Mouse (Mus musculus): ENCODE measurements around the gene Ugp2. TPM values are rescaled to one million over a fixed set of nuclear protein-coding genes. Genes with fewer than 3 reads are reported as not detected.

Ugp2 gene
- 63.3 and 64.7 TPM in 2 replicates for total RNA-seq (2015)
- 55.0 and 72.3 TPM in 2 replicates for total RNA-seq (2017)

DNA sequence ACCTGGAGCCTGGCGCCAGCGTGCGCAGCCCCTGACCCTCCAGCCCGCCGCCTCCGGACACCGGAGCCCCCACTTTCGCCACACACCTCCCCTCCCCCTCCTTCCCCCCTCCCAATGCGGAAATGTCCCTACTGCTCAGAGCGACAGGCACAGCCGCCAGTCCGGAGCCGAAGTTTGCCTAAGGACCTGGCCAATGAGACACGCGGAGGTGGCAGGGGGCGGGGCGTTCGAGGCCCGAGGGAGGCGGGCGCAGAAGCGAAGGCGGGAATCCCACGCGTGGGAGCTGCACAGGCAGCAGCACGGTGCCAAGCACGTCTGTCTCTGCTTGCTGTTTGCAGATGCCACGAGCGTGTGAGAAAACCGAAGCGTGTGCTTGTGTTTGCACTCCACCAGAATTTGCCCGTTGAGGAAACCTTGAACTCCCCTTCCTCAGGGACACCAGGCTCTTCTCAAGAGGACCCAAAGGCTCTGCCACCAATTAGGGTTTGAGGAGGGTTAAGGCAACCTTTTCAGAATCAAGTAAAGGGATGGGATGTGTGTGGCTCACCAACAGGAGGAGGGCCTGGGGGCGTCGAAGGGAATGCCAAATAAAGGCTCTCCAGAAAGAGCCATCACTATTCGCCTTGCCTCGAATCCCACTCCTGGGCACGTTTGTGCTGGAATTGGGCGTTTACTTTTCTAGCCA lies at the start of gene Ugp2:
Gene Ugp2 (minus strand): TSS at position 80 of the 685 bp plus-strand sequence.
- peak; percentile 94 for ATAC-seq (replicated peaks; ENCODE audit: poor library complexity)

DNA sequence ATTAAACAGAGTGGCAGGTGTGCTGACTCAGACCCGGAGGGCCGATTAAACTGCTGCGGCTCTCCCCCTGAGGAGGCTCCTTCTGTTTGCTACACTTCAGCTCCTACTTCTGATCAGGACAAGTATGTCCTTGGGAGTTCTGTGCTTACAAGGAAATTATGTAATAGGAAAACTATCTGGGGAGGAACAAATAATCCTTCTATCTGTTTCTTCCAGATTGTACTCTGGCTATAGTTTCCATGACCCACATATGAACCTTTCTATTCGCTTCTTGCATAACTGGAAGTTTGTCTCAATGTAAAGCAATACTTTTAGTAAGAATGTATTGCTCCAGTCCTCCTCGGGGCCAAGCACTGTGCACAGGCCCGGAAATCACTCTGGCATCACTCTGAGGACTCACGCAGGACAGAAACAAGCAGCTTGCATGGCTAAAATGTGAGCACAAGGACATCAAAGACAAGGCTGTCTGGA lies 43.9 kb upstream of the Ugp2 start:
- peak; percentile 34 for ATAC-seq (replicated peaks; ENCODE audit: poor library complexity)

DNA sequence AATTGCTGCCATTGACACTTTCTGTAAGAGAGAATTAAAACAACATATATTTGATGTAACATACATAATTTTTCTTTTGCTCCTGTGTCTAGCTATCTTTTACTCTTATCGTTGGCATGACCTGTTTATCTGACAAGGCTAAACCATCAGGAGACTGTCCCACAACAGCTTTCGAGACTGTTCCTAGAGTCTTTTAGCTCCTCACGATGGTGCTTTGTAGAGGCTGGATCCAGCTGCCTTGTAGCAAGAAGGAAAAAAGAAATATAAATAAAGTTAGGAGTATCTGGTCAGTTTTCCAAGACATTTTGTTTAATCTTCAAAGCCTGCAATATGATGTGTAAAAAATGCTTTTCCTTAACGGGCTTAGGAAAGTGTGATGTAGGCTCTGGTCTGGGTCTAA lies 35.7 kb upstream of the Ugp2 start:
- no peak for ATAC-seq (replicated peaks; ENCODE audit: poor library complexity)

DNA sequence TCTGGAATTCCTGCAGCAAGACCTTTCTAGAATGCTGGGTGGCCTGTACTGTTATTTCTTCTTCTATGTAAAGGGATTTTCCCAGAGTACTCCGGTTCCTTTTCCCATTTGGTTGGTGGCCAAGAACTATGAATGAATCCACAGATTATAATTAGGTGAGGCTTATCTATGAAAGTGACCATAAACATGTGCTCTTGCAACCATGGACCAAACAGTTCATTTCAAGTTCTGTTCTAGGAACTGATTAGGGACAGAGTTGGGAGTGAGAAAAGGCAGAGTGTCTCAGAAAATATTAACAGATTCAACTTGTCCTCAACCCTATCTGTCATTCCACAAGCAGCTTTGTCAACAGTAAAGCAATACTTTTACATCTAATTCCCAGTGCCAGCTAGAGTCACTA lies 35.1 kb upstream of the Ugp2 start:
- no peak for ATAC-seq (replicated peaks; ENCODE audit: poor library complexity)

DNA sequence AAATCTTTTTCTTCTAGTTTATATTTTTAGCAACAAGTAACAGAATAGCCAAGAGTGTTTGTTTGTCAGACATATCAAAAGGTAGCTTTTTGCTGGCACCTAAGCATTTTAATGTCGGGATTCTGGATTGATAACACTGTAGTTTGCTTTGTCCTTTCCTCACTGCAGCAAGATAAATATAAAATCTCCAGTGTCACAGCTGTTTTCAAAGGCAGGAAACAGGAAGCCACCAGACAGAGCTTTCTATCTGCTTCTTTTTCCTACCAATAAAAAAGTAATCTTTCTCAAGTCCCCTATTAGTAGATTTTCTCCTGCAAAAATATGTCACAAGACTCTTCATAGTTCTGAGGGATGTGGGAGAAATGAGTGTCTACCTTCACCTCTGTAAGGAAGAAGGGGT lies 32.9 kb upstream of the Ugp2 start:
- no peak for ATAC-seq (replicated peaks; ENCODE audit: poor library complexity)

DNA sequence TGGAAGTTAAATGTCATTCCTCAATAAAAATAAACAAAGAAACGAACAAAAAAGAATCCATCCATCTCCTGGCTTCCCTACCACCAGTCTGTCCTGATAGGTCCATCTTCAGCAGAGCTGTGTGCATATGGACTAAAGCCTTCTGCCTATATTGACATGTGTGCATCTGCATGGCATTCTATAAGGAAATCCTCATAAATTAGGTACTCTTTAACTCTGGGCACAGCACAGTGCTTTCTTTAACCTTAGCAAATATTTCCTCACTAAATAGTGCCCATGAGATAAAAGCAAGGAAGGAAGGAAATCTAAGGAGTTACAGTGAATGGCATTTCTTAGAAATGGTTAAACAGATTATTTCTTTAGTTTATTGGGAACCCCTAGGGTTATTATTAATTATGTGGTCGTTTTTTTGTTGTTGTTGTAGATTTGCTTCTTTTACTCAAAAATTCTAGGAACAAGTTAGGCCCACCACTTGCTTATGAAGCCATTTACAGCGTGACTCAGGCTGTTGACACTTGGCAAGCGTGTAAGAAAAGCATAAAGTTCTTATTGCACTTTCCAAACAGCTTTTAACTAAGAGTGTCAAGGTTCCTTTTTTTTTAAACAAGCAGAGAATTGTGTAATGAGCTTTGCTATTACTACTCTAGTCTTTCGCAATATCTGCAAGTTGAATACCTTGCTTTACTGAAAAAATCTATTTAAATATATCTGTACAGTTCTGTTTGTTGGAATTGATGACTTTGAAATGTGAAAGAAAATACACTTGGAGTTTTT lies 31.7 kb upstream of the Ugp2 start:
- ATAC-seq (replicated peaks; ENCODE audit: poor library complexity), result peak; percentile 92

DNA sequence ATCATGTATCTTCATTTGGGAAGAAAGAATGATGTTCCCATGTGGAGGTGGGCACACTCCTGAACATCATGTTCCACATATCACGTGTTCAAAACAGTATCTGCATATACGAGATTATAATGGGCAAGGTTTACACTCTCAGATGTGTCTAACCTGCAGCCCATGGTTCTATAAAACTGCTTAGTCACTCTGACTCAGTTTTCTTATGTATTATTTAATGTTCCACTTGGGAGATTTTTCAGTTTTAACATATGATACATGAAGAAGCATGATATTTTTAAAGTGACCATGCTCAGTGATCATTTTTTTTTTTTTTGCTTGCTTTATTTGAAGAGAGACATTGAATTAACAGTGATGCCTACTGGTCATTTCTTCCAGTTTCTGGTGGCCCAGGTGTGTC lies 30.2 kb upstream of the Ugp2 start:
- ATAC-seq (replicated peaks; ENCODE audit: poor library complexity), result no peak

DNA sequence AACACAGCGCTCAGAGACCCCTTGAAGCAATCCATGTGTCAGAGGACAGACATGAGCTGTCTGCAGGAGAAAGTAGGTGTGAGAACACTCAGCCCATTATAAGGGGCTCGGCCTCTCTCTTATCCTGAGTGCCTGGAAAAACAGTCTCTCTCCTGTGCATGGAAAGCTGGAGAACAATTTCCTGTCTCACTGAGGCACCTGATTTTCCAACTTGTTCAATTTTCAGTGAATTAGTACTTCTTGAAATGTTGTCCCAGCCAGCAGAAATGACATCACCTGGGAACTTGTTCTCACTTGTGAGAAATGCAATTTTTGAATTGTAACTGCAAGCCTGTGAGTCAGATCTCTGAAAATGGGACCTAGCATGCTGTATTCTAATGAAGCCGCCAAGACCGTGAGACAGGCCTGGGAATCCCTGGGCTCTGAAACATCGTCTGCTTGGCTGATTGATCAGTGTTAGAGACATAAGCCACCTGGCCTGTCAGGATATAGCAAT lies 28.2 kb upstream of the Ugp2 start:
- no peak for ATAC-seq (replicated peaks; ENCODE audit: poor library complexity)

DNA sequence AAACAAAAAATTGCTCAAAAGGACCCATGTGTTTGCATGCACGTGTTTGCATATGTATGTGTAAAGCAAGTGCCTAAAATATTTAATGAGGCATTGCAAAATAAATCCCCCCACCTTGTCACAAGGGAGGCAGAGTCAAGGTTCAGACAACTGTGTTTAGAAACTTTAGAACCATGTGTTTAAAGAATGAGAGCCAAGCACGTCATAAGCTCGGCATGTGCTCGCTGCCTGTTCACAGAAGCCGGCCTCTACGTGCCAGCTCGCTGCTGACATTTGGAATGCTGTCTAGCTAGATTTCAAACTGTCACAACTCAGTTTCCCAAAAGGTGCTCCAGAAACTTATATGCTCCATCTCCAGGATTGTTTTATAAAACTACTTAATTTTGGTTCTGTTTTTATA lies 27.5 kb upstream of the Ugp2 start:
- ATAC-seq (replicated peaks; ENCODE audit: poor library complexity), result no peak

DNA sequence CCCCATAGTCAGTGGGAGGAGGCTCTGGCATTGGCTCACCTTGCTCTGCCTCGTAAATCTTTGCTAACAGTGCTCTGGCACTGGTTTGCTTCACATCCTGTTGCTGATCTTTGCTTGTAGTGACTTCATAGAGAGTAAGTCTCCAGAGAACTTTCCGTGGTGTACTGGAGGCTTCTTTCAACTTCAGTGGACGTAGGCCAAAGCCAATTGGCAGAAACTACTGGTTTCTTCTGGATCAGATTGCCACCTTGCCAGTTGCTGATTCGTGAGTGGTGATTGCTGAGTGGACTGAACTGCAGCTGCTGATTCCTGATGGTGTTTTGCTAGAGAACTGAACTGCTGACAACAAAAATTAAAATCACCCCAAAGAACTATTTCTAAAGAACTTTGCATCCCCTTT lies 15.8 kb upstream of the Ugp2 start:
- no peak for ATAC-seq (replicated peaks; ENCODE audit: poor library complexity)

DNA sequence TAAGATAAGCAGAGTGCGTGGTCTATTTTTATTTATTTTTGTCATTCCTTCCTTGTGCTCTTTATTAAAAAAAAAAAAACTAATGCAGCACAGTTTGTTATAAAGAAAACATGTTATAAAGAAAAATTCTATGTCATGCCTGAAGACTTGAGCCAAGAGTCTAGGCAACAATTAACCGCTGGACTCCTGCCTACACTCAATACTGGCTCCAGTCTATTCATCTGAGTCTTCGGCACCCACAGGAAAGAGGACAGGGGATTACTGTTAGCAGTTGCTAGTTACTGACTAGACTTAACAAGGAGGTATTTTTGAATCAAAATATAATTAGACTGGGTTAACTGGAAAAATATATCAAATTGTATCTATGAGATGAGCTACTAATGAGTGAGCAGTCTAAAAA lies 3.1 kb upstream of the Ugp2 start:
- no peak for ATAC-seq (replicated peaks; ENCODE audit: poor library complexity)

DNA sequence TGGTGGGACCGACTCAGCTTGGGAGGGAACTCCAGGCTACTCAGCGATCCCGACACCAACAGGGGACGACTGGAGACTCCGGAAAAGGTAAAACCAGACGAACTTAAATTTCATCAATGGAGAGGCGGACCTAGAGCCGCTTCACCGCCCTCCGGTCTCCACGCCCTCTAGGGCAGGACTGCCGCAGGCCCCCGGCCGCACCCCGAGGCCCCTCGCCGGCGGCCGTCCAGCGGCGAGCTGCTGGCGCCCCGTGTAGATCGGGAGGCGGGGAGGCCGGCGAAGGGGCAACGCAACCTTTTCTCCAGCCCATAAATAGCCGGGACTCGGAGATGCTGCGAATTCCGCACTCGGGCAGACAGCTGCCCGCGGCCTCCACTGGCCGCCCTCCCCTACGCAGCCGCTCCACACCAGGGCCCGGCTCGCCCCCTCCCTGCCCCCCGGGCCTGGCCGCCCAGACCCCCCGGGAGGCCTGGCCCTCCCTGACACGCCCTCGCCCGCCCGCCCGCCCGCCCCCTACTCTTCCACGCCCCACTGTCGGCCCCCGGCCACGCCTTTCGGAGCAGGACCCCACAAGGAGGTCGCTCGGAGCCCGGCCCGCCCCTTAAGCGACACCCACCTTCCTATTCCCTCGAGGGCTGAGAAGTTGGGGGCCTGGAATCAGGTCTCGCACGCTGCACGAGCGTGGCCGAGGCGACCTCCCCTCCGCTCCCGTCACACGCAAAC lies 441 bp downstream of the Ugp2 start:
- ATAC-seq (replicated peaks; ENCODE audit: poor library complexity), result peak; percentile 49

DNA sequence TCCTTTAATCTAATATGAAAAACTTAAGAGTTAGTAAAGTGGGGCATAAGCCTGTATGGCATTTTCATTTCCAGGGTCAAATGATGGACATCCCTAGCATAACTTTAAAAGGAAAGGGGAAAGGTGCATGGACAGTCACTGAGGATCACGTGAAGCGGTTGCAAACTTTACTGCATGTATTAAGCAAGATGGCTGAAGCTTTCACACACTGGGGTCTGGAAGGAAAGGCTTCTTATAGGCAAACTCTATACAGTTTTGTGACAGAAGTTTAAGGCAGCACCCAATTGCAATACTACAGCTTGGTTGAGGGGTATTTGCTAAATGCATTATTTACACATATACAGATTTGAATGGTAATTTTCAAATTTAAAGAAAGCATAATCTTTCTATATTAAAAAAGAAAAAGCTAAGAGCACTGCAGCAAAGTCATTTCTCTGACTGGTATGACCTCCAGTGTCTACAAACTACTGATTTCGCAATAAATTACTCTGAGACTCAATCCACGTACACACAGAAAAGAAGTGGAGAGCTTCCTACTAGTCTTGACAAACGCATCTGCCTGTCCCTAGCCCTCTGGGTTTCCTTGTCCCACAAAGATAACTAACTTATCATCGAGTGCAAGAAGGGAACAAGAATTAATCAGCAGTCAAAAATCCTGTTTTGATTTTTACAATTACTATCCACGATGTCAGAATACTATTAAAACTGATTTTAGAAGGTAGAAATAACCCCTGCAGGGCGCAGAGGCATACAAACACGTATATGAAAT lies 1.6 kb downstream of the Ugp2 start:
- ATAC-seq (replicated peaks; ENCODE audit: poor library complexity), result peak; percentile 27

DNA sequence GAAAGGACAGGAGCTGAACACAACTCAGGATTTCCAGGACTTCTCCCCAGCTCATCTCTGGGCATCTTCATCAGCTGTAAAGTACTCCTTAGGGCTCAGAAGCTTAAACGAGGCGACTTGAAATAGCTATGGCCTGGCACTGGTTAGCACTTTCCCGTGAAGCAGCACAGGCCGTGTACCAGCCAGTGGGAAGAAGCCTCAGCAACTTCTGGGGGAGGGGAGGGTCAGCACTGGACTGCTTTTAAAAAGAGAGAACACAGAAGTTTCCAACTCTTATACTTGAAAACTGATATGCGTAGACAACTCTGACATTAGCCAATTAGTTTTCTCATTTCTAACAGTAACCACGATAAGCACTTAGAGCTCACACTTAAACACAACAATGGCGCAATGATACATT lies 2.5 kb downstream of the Ugp2 start:
- ATAC-seq (replicated peaks; ENCODE audit: poor library complexity), result no peak

DNA sequence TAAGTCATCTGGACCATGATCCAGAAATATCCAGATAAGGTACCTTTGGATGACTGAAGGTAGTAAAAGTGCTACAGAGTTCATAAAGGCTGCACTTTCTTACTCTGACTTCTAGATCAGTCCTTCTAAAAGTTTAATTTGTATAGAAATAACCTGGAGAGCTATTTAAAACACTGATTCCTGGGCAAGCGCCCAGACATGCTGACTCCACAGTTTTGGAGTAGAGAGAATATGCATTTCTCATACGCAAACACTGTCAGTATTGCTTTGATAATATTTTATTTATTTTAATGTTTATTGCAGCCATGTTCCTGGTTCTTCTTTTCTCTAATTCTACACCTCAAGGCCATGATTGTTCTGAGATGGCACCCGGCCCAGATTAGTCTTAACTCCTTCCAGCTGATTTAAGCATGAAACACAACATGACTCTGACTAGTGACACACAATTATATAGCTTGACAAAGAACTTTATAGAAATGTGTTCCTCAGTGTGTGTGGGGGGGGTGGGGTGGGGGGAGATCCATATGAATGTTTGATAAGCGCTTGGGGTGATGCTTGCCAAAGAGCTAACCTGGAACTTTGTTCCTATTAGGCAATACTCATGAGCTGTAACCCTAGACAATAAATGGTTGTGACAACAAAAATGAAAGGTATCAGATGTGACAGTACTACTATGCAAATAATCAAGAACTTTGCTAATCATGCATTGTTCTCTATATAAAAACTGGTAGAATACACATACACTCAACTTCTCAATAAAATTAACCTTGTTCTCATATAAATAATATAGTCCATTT lies 7.7 kb downstream of the Ugp2 start:
- no peak for ATAC-seq (replicated peaks; ENCODE audit: poor library complexity)

DNA sequence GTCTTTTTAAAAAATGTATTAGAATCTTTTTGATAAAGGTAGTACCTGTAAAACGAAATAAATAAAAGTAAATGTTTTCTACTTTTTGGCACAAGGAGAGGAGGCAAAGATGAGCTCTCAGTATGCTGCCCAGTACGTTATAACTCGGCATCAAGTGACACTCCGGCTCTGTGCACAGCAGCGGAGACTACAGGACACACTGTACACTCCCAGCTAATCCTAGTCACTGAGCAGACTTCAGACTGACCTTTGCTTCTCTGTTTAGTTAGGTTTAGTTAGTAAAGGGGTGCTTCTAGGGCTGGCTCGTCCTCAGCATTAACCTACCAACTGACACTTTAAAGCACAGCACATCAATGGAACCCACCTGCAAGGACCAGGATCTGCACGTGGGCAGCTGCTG lies 19.7 kb downstream of the Ugp2 start:
- ATAC-seq (replicated peaks; ENCODE audit: poor library complexity), result no peak

DNA sequence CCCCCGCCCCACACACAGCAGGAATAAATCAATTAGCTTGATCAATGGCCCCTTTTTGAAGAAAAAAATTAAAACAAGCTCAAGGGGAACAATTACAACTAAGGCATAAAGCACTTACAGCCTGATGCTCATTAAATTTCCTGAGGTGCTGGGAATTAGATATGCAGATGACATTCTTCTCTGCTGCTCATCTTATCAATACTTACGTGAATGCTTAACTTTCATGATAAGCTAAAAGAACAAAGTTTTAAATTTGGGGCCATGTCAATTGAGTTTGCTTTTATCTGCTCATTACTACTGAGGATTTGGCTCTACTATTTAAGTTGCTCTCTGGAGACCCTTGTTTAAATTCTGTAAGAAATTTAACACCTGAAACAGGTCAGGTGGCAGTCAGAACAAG lies 22.1 kb downstream of the Ugp2 start:
- ATAC-seq (replicated peaks; ENCODE audit: poor library complexity), result no peak

DNA sequence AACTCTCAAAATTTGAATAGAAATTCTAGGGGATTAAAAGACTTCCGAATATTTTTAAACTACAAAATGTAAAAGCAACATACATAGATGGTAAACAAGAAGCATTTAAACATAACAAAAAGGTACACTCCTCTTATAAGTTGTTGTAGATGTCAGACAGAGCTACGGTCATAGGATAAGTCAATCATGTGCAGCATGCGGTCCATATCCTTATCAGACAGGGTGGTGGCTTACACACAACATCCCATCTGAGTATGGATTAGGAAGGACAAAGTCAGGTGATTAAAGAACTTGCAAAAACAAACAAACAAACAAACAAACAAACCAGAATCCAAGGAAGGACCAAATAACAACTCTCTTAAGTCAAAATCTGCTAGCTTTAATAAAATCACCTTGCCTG lies 25.0 kb downstream of the Ugp2 start:
- ATAC-seq (replicated peaks; ENCODE audit: poor library complexity), result no peak

DNA sequence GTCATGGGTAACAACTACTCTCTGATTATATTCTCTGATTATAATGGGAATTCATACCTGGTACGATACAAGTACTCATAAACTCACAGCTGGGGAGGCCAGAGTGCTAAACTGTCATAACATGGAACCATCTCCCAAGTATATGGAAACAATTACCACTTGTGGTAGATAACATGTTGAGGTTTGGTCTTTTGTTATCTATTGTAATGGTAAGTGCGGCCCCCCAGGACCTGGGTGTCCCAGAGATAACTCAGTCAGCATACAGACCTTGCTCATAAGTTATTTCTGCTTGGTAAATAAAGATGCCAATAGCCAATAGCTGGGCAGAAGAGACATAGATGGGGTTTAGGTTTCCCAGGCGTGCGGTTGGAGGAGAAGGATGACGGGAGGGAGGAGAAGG lies 27.5 kb downstream of the Ugp2 start:
- peak; percentile 66 for ATAC-seq (replicated peaks; ENCODE audit: poor library complexity)

DNA sequence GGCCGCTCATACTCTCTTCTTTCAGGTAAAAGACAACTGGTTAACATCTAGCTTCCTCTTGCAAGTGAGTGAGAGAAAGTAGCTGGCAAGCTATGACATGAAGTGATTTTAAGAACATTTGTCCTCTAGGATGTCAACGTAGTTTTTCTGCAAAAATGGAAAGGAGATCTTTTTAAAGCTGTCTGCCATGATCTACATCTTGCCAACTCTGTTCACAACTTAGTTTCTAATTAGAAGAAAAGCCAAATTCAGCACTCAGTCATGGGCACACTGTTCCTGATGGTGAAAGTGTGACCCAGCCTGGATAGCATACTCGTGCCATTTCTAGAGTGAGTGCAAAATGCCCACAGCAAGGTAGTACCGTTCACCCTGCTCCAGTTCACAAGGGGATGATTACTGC lies 31.9 kb downstream of the Ugp2 start:
- ATAC-seq (replicated peaks; ENCODE audit: poor library complexity), result no peak
